ENCODE assay signal across 16 mouse cellular contexts in the genomic region with DNA sequence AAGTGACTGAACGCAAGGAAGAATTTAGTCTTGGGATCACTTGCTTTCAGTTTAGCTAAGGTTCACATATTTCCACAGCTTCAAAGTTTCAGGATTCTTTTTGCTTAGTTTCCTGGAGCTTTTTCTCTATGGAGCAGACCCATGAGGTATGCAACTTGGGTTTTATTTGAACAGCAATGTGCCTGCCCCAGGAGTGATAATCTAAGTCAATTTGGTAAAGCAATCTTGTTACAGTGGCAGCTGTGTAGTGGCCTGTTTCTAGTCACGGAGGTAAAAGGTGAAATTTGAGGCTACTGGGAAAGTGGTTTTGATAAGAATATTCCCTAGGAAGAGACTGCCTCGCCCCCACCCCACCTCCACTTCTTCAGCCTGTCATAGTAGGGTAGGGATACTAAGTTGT.
"Had no signal": no experiment of that assay in that cellular context is flagged by ENCODE, and none has a peak within 500 bp of the region (broad histone marks: within the 10 kb centered on the region; RNA-seq: fewer than 3 reads in every experiment).

No protein-coding gene starts in this region.

- H3K9me3 ChIP-seq: intestine, embryonic 15.5 days; limb, embryonic 10.5 days; limb, embryonic 13.5 days had no signal

- H3K36me3 ChIP-seq: intestine, embryonic 15.5 days; limb, embryonic 10.5 days; limb, embryonic 13.5 days had no signal

- H3K9ac ChIP-seq: intestine, embryonic 15.5 days; limb, embryonic 13.5 days had no signal

- H3K27ac ChIP-seq: intestine, embryonic 15.5 days; layer of hippocampus, adult 2 months; limb, embryonic 10.5 days; limb, embryonic 13.5 days had no signal

- H3K4me1 ChIP-seq: limb, embryonic 10.5 days had no signal

- H3K4me2 ChIP-seq: intestine, embryonic 15.5 days; limb, embryonic 13.5 days; midbrain, embryonic 11.5 days had no signal

- ATAC-seq: hindbrain, embryonic 16.5 days; intestine, embryonic 15.5 days had no signal

- H3K27me3 ChIP-seq: intestine, embryonic 15.5 days had no signal

- H3K4me3 ChIP-seq: intestine, embryonic 15.5 days; layer of hippocampus, adult 2 months; limb, embryonic 10.5 days; limb, embryonic 13.5 days had no signal

- DNase-seq: kidney, adult 18-20 months; kidney, adult 9 months; kidney, postnatal 14 days; layer of hippocampus, adult 9-11 months; lung, postnatal 14 days; lung, postnatal 4 days; midbrain, embryonic 14.5 days; thymus, adult 2 months; thymus, postnatal 14 days; thymus, postnatal 4 days had no signal
